Mouse (Mus musculus): ENCODE data around the gene Ppp1r13b. TPM values are rescaled to one million over a fixed set of nuclear protein-coding genes. Genes with fewer than 3 reads are reported as not detected.
A peak's percentile ranks its signal among the peaks of the same experiment; 100 is the strongest.

The Ppp1r13b gene
- polyA plus RNA-seq, 1 experiment from 2014 or later = 11.1 TPM

- Histone ChIP-seq H3K36me3 (peaks cover 45% of the 10 kb centered on the region), H3K4me2 (no peak overlapping the region), H3K4me3 (no peak overlapping the region), H3K27me3 (no peaks in the 10 kb centered on the region), H3K9me3 (replicated peaks) (no peaks in the 10 kb centered on the region), H3K27ac (0 out of 2 replicates have a peak overlapping the region, but pooled peaks have one; percentile 34), H3K4me1 (replicated peaks) (peaks cover 27% of the 10 kb centered on the region), H3K9ac (no peak overlapping the region)
- 90% methylated on average over 6 of the region's 6 CpGs for WGBS
- ATAC-seq (replicated peaks; ENCODE audit: insufficient number of reproducible peaks, insufficient read depth, low FRiP score, low read depth) = no peak
These were observed 99.1 kb downstream of the Ppp1r13b start for GRCm38 (mm10) chr12:111808775-111809174.

DNA sequence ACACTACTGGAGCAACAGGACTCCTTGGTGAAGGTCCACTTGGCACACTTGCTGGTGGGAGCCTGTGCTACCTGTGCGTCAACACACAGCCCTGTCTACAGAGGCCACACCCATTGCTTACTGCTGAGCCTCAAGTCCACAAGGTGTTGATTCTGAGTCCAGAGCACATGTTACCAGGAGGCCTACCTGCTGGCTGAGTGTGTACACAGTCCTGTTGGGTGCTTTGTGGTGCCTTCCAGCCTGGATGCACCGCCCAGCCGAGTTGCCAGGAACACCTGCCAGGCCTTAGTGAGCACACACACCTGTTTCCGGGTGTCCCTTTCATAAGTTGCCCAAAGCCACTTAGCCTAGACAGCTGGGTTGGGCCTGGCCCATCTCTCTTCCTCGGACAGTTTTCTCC, 104.4 kb downstream of the Ppp1r13b start:
- WGBS = 83% methylated on average over 5 of the region's 5 CpGs
- Histone ChIP-seq H3K27me3 (no peaks in the 10 kb centered on the region), H3K4me2 (no peak overlapping the region), H3K9me3 (replicated peaks) (no peaks in the 10 kb centered on the region), H3K4me3 (no peak overlapping the region), H3K4me1 (replicated peaks) (peaks cover 10% of the 10 kb centered on the region), H3K36me3 (peaks cover 82% of the 10 kb centered on the region), H3K9ac (no peak overlapping the region), H3K27ac (no peak overlapping the region)
- ATAC-seq (replicated peaks; ENCODE audit: insufficient number of reproducible peaks, insufficient read depth, low FRiP score, low read depth) = no peak

DNA sequence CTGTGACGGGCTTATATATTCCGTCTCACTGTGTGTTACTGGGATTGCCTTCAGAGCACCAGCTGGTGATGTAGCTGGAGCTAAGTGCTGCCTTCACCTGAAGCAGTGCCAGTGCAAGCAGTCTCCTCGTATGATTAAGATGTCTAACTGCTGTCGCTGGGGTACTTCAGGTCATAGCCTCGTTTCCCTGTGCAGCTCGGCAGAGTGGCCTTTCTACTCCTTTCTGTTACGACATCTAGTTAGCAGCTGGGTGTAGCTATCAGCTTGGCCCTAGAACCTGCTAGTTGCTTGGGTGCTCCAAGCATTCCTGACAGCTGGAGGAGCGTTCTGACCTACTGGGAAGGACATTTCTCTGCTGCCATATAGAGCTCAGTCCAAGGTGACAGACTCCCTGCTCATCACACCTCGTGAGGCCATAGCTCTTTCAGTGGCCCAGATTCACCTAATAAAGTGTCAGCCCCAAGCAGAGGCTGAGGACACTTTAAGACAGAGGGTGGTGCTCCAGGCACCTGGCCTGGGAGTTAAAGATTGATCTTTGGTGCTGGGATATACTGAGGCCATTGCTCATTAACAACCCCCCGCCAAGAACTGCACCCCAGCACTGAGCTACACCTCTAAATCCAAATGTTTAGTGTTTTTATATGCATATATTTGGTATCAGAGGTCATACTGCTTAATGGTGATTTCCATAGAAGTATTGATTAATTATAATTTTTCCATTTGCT, 107.3 kb downstream of the Ppp1r13b start:
- peak overlapping the region; percentile 42; the same call in 1 of the 2 replicates for H3K27ac ChIP-seq
- H3K4me3 ChIP-seq = no peak overlapping the region
- peaks cover 10% of the 10 kb centered on the region for H3K4me1 ChIP-seq (replicated peaks)
- H3K4me2 ChIP-seq = no peak overlapping the region
- no peak overlapping the region for H3K9ac ChIP-seq
- H3K36me3 ChIP-seq = peaks cover 73% of the 10 kb centered on the region
- H3K27me3 ChIP-seq = no peaks in the 10 kb centered on the region
- ATAC-seq (replicated peaks; ENCODE audit: insufficient number of reproducible peaks, insufficient read depth, low FRiP score, low read depth) = no peak; the same call in 1 of the 2 replicates
- 65% methylated on average over 10 of the region's 10 CpGs for whole genome bisulfite sequencing
- H3K9me3 ChIP-seq (replicated peaks) = no peaks in the 10 kb centered on the region

- 88% methylated on average over 13 of the region's 13 CpGs for WGBS
- Histone ChIP-seq H3K27ac (no peak overlapping the region), H3K36me3 (peaks cover 79% of the 10 kb centered on the region), H3K4me2 (no peak overlapping the region), H3K4me3 (no peak overlapping the region), H3K27me3 (no peaks in the 10 kb centered on the region), H3K9ac (no peak overlapping the region), H3K4me1 (replicated peaks) (peaks cover 14% of the 10 kb centered on the region), H3K9me3 (replicated peaks) (no peaks in the 10 kb centered on the region)
- no peak for ATAC-seq (replicated peaks; ENCODE audit: insufficient number of reproducible peaks, insufficient read depth, low FRiP score, low read depth)
These were observed 109.4 kb downstream of the Ppp1r13b start for GRCm38 (mm10) chr12:111798493-111798892.

- H3K4me1 ChIP-seq (replicated peaks) = peaks cover 18% of the 10 kb centered on the region
- H3K9me3 ChIP-seq (replicated peaks) = no peaks in the 10 kb centered on the region
- ATAC-seq (replicated peaks; ENCODE audit: insufficient number of reproducible peaks, insufficient read depth, low FRiP score, low read depth) = no peak
- H3K4me3 ChIP-seq = no peak overlapping the region
- H3K4me2 ChIP-seq = no peak overlapping the region
- no peak overlapping the region for H3K27ac ChIP-seq
- peaks cover 72% of the 10 kb centered on the region for H3K36me3 ChIP-seq
- WGBS = 89% methylated on average over 8 of the region's 8 CpGs
- no peak overlapping the region for H3K9ac ChIP-seq
- H3K27me3 ChIP-seq = no peaks in the 10 kb centered on the region
These were observed 110.7 kb downstream of the Ppp1r13b start for GRCm38 (mm10) chr12:111797251-111797650.

DNA sequence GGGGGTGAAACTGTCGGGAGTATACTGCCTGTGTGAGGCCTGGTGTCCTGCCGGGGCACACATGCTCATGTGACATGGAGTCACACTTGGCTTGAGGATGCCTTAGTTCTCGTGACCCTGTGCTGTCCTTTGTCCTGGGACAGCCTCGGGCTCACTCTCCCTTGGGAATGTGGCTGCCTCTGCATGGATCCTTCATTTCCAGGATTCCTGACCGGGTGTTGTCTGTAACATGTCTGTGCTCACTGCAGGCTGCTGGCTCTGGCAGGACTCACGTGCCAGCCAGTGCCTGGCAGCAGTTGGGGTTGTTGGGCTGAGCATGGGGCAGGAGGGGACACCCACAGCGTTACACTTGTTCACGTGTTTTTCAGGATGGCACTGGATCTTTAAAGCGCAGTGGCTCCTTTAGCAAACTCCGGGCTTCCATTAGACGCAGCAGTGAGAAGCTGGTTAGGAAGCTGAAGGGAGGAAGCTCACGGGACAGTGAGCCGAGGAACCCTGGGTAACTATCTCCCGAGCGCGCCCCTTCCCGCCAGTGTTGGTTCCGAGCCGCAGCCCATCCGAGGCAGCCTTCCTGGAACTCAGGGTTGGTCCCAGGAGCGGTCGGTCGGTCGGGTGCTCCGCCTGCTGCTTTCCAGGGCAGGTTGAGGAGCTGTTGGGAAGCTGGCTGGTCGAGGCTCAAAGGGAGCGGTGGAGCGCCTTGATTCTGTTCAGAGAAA, 112.6 kb downstream of the Ppp1r13b start:
- H3K36me3 ChIP-seq = peaks cover 76% of the 10 kb centered on the region
- no peaks in the 10 kb centered on the region for H3K27me3 ChIP-seq
- H3K27ac ChIP-seq = no peak overlapping the region
- WGBS = 83% methylated on average over 28 of the region's 28 CpGs
- no peak overlapping the region for H3K4me2 ChIP-seq
- no peaks in the 10 kb centered on the region for H3K9me3 ChIP-seq (replicated peaks)
- H3K9ac ChIP-seq = no peak overlapping the region
- no peak for ATAC-seq (replicated peaks; ENCODE audit: insufficient number of reproducible peaks, insufficient read depth, low FRiP score, low read depth)
- peaks cover 13% of the 10 kb centered on the region for H3K4me1 ChIP-seq (replicated peaks)
- H3K4me3 ChIP-seq = no peak overlapping the region

- 92% methylated on average over 18 of the region's 18 CpGs for WGBS
- Histone ChIP-seq H3K36me3 (peaks cover 77% of the 10 kb centered on the region), H3K9ac (no peak overlapping the region)
These were observed 113.3 kb downstream of the Ppp1r13b start for GRCm38 (mm10) chr12:111794526-111795179.

DNA sequence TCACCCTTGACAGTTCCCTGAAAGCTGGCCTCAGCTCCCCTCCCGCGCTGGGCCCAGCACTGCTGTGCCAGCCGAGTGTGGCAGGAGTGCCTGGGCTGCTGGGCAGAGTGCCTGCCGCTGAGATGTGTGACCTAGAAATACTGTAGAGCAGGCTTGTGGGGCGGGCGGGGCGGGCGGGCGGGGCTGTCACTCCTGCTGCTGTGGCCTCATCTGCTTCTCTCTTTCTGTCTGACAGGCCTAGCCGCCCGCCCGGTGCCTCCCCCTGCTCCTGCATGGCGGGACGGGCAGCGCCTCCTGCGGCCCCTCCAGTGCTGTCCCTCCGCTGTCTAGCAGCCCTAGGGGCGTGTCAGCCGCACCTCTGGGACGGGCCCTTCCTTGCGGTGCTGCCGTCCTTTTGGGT, 113.8 kb downstream of the Ppp1r13b start:
- Histone ChIP-seq H3K9me3 (replicated peaks) (no peaks in the 10 kb centered on the region), H3K36me3 (peaks cover 78% of the 10 kb centered on the region), H3K4me1 (replicated peaks) (0 out of 2 replicates have a peak, but pooled peaks cover 8% of the 10 kb centered on the region), H3K27ac (peak overlapping the region; percentile 41), H3K4me2 (no peak overlapping the region), H3K9ac (no peak overlapping the region), H3K27me3 (no peaks in the 10 kb centered on the region), H3K4me3 (no peak overlapping the region)
- 59% methylated on average over 19 of the region's 22 CpGs for WGBS
- ATAC-seq (replicated peaks; ENCODE audit: insufficient number of reproducible peaks, insufficient read depth, low FRiP score, low read depth) = peak; percentile 53; the same call in 1 of the 2 replicates

More at GRCm38 (mm10) chr12:111794526-111795179, 113.3 kb downstream of the Ppp1r13b start:
- Histone ChIP-seq H3K27me3 (no peaks in the 10 kb centered on the region), H3K27ac (0 out of 2 replicates have a peak overlapping the region, but pooled peaks have one; percentile 41), H3K4me3 (no peak overlapping the region), H3K4me1 (replicated peaks) (0 out of 2 replicates have a peak, but pooled peaks cover 8% of the 10 kb centered on the region), H3K4me2 (no peak overlapping the region), H3K9me3 (replicated peaks) (no peaks in the 10 kb centered on the region)
- no peak for ATAC-seq (replicated peaks; ENCODE audit: insufficient number of reproducible peaks, insufficient read depth, low FRiP score, low read depth)

GRCm38 (mm10) chr12:111791474-111792104, 116.3 kb downstream of the Ppp1r13b start:
- Histone ChIP-seq H3K9me3 (replicated peaks) (no peaks in the 10 kb centered on the region), H3K36me3 (peaks cover 91% of the 10 kb centered on the region), H3K4me3 (no peak overlapping the region), H3K4me2 (no peak overlapping the region), H3K9ac (no peak overlapping the region), H3K27ac (no peak overlapping the region), H3K27me3 (no peaks in the 10 kb centered on the region), H3K4me1 (replicated peaks) (0 out of 2 replicates have a peak, but pooled peaks cover 8% of the 10 kb centered on the region)
- 89% methylated on average over 13 of the region's 13 CpGs for WGBS
- ATAC-seq (replicated peaks; ENCODE audit: insufficient number of reproducible peaks, insufficient read depth, low FRiP score, low read depth) = no peak

- Histone ChIP-seq H3K36me3 (peaks cover 91% of the 10 kb centered on the region), H3K27me3 (no peaks in the 10 kb centered on the region), H3K4me2 (no peak overlapping the region), H3K9me3 (replicated peaks) (no peaks in the 10 kb centered on the region), H3K27ac (no peak overlapping the region), H3K4me1 (replicated peaks) (0 out of 2 replicates have a peak, but pooled peaks cover 8% of the 10 kb centered on the region), H3K9ac (no peak overlapping the region), H3K4me3 (no peak overlapping the region)
- ATAC-seq (replicated peaks; ENCODE audit: insufficient number of reproducible peaks, insufficient read depth, low FRiP score, low read depth) = no peak
- 89% methylated on average over 7 of the region's 7 CpGs for WGBS
These were observed 117.3 kb downstream of the Ppp1r13b start for GRCm38 (mm10) chr12:111790631-111791030.

GRCm38 (mm10) chr12:111790090-111790489, 117.8 kb downstream of the Ppp1r13b start:
- H3K27me3 ChIP-seq = no peaks in the 10 kb centered on the region
- no peaks in the 10 kb centered on the region for H3K9me3 ChIP-seq (replicated peaks)
- WGBS = 93% methylated on average over 5 of the region's 5 CpGs
- no peak overlapping the region for H3K27ac ChIP-seq
- no peak for ATAC-seq (replicated peaks; ENCODE audit: insufficient number of reproducible peaks, insufficient read depth, low FRiP score, low read depth)
- no peak overlapping the region for H3K4me2 ChIP-seq
- H3K4me3 ChIP-seq = no peak overlapping the region
- 0 out of 2 replicates have a peak, but pooled peaks cover 8% of the 10 kb centered on the region for H3K4me1 ChIP-seq (replicated peaks)
- H3K36me3 ChIP-seq = peaks cover 91% of the 10 kb centered on the region
- H3K9ac ChIP-seq = no peak overlapping the region
